Mouse (Mus musculus) retina, postnatal 1 day (tissue): ENCODE measurements around the gene Pfkfb2.

ENCODE experiments used
- DNase-seq: peaks from one replicate; pipeline ENCODE4 v3.0.0-alpha.2; 2012

Gene Pfkfb2

DNA sequence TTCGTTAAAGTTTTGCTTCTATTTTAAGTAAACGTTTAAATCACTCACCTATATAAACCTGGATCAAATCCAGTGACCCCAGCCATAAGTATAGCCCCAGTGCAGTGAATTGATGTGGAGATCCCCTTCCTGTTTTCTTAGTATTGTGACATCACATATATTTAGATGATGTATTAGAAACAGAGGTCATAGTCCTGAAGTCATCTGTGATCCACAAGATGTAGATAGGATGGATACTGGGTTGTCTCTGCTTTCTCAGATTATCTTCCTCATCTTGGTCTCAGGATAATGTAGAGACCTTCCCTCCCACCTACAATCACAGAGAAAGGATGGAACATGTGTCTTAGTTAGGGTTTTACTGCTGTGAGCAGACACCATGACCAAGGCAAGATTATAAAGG, at the start of gene Pfkfb2:
Gene Pfkfb2, minus strand, starts transcription at position 101 of the 400 bp plus-strand sequence.
- DNase-seq, result no peak

DNA sequence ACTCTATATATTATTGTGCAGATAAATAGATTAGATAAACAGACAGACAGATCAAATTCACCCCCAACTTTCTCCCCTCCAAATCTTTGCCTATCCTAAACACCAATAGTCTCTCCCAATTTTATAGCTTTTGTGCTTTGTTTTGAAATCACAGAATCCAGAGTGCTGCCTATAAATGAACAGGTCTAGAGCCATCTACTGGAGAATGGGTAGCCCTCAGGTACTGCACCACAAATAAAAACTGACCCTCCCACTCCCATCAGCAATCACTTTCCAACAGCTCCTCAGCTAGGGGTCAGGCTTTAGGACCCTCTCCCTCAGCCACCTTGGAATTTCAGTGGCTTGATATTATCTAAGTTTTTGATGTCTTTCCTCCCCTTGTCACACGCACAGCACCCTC, 47.6 kb upstream of the Pfkfb2 start:
- no peak for DNase-seq

DNA sequence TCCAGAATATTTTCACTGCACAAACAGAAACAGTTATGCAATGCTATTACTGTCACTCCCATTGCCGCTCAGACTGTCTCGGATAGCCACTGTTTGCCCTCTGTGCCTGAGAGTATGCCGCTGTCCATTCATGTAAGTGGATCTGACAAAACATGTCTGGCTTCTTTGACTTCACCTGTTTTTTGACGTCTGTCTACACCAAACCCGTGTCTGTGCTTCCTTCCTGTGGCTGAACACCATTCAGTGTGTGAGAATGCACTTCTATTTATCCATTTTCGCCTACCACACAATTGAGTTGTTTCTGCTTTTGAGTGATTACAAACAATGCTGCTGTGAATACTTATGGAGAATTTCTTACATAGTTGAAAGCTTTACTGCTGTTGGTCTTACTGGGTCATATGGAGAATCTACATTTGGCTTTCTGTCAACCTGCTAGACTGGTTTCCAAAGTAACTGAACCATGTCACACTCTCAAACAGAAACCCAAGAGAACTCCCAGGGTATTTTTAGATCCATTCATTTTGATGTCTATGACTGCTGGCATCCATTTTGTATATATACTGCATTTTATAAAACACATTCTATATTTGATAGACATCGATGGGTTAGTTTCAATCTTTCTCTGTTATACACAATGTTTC, 46.8 kb upstream of the Pfkfb2 start:
- no peak for DNase-seq

DNA sequence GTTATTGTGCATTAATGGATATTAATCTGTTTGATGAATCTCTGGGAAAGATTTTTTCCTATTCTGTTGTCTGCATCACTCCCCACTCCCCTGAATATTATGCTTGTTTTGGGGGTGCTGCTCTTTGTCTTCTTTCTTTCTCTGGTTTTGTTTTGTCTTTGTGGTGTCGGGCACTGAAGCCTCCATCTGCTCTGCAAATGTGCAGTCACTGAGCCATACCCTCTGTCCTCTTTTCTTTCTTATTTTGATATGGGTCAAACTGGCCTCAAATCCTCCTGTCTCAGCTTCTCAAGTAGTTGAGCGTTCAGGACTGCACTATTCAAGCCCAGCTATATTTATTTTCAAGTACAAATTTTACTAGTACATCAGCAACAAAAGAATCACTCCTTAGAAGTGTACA, 46.2 kb upstream of the Pfkfb2 start:
- DNase-seq, result no peak

DNA sequence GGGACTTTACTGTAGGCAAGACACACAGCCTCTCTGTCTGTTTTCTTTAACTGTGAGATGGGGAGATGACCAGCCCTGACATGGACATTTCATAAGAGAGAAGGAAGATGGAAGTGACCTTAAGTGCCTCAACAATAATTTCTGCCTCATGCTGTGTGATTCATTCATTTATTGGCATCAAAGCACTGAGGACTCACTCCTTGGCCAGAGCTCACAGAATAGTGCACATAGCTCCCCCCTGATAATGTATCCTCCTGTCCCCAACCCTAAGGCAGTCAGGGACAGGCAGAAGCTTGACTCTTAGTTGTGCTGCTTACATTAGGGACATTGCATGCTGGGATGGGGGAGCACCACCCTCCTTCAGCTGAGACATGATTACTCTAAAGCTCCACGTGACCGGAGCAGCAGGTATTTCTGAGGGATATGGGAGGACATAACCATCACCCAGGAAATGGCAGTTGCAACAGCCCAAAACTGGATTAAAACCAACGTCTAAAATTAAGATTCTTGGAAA, 42.0 kb upstream of the Pfkfb2 start:
- no peak for DNase-seq

DNA sequence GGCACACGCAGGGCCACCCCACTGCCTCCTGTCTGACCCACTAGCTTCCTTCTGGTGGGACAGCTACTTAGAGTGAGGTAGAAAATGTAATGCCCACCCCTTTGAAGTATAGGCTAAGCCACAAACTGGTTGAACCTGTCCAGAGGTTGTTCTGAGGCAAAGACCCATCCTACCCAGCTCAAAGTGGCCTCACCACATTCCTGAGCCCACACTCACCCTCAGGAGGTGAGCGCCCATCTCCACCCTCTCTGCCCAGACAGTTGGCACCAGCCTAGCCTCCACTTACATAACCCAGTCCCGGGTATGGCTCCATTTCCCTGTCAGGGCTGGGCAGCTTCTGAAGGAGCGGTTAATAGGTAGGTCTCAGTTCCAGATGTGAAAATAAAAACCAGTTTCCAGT, 41.4 kb upstream of the Pfkfb2 start:
- no peak for DNase-seq

DNA sequence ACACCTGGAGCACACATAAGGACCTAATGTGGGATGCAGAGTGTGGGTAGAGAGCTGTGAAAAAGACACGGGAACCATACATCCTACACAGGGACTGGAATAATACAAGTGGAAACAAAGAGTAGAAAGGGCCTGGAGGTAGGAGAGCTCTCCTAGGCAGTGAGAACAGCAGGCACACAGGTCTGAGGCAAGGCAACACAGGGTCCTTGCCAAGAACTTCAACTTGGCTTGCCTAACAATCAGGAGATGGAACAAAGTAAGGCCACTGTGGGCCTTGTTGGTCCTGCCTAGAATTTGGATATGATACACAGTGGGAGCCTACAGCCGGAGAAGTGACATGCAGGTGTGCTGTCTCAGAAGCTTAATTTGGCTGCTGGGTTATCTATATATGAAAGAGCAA, 40.9 kb upstream of the Pfkfb2 start:
- DNase-seq, result no peak

DNA sequence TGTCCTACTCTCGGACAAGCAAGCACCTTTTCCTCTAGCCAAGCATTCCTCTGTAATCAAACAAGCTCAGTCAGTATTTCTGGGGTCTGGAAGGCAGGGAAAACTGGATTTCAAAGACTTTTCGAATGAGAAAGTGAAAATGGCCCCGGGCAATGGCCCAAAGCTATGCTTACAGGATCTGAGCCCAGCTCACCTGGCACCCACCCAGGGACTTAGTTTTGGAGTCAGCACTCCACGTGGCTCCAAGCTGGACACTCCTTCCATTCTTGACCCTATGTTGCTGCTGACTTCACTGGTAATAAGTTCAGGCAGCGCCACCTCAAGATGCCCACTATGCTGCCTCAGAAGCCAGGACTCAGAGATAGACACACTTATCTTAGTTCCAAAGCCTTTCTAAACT, 38.0 kb upstream of the Pfkfb2 start:
- DNase-seq, result no peak

DNA sequence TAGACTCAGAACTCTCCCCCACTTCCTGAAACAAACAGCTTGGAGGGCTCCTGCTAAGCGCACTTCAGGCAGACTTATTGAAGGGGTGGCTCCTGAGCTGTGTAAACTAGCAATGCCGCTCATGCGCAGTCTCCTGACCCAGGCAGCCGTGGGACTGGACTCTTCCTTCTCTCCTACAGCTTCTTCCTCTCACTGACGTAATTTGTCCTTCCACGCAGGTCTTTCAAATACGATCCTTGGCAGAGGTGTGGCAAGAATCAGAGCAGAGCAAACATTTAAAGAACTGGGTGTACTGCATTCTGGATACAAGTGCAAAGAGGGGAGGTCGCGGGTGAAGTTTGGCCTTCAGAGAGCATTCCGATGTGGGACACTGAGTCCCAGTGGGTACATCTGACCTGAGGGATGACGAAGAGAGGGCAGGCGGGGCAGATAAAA, 35.0 kb upstream of the Pfkfb2 start:
- DNase-seq, result no peak

DNA sequence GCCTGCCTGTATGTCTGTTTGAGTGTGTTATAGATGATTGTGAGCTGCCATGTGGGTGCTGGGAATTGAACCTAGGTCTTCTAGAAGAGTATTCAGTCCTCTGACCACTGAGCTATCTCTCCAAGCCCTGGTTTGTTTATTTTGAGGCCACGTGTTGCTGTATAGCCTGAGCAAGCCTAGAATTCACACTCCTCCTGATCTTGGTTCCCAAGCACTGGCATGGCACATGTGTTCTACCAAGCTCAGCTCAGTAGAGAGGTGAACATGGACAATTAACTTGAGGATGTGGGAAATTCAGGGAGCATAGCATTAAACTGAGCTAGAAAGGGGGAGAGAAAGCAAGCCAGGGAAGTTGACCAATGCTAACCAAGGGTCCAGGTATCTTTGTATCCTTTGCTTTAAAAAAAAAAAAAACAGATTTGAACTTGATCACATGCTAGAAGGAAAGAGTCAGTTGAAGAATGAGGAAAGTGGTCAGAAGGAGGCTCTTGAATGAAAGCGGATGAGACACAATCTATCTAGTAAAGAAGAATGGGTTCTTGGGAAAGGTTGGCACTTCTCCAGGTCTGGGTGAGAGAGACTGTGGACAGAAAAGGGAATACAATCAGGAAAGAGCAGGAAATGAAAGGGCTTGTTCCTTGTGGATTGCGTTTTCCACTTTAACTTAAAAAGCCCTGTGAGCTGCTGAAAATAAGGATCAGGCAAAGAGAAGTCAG, 33.1 kb upstream of the Pfkfb2 start:
- no peak for DNase-seq

DNA sequence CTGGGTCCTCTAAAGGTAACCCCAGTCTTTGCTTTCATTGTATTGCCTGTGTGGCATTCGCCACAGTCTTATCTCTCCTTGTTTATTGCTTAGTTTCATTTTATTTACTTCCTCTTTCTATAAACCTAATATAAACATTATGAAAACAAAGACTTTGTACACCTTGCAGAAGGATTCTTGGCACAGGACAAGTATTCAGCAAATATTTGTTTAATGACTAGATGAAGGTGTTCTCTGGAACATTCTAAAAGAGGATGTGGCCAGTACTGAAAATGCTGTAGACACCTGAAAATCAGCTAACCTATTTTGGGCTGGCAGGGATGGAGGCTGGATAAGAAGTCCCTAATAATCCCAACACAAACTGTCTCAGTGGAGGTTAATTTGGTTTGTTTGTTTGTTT, 32.5 kb upstream of the Pfkfb2 start:
- no peak for DNase-seq

DNA sequence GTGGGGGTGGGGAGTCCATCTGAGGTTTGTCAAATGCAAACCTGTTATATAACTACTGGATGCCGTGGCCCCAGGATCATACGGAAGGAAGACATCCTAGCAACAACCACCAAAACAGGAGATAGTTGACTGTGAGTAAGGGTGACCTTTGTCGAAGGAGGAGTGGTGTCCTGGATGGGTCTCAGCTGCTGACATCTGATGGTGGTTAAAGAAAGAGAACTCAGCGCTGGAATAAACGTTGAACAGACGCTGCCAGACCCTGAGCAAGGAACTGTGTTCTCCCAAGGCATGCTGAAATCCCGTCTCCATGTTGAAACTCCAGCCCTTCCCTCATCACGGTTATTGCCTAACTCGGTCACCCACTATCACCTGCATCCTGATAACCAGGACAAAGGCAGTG, 30.6 kb upstream of the Pfkfb2 start:
- DNase-seq, result no peak

DNA sequence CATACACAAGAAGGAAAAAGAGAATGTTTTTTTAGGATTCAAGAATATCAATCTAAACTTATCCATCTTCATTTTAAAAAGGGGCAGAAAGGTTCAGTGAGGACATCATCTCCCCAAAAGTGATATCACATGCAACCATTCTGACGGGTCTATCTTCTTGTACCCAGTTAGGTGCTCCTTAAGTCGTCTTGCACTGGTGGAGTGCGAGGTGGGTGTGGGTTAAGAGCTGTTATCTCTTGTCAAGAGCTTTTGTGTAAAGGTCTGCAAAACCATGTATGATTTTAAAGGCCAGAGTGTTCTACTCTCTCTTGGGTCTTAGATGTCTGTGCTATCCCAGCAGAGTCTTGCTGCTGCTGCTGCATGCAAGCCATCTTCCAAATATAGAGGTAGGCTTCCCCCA, 17.8 kb upstream of the Pfkfb2 start:
- no peak for DNase-seq

DNA sequence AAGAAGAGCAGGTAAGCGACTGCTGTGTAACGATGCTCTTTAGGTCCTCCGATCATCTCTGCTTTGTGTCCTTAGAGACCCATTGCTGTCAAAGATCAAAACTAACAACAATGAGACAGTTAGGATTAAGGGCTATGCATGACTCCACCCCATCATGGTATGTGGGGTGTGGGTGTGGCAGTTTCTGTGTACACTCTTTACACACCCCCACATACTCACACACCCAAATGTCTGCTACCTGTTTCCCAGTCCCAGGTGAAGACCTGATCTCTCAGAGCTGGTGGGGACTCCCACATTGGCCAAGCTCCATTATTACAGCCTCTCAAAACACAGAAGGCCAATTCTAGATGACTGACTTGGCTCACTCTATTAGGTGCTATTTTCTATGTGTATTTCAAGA, 16.5 kb upstream of the Pfkfb2 start:
- DNase-seq, result no peak

DNA sequence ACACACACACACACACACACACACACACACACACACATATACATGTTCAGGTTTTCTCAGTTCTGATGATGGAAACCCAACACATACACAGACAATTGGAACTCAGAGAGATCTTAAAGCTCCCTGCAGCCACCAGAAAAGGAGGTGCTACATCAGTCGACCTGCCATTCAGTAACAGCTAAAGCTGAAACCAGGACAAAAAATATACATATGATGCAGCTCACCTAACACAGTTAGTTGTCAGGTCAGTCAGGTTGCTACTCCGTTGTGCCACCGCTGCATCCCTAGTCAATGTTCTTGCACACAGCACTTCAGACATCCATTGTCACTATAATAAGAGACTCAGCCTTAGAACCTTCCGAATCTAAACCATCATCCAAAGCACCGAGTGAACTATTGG, 15.9 kb upstream of the Pfkfb2 start:
- DNase-seq, result no peak

DNA sequence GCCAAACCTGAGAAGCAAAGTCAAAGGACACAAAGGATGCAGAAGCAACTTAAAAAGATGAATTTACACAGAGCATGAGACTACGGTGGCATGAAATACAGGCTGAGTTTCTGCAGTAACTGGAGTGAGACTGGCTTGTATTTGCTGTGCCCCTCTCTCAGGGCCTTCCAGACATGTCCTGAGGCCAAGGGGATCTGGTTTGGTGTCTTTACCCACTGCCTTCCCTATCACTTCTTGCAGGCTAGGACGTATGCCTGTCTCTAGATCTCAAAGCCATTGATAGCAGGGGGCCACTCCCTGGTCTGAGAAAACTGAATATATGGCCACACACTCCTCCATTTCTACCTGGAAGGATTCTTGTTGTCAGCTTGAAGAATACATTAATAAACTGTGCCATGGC, 15.2 kb upstream of the Pfkfb2 start:
- no peak for DNase-seq

DNA sequence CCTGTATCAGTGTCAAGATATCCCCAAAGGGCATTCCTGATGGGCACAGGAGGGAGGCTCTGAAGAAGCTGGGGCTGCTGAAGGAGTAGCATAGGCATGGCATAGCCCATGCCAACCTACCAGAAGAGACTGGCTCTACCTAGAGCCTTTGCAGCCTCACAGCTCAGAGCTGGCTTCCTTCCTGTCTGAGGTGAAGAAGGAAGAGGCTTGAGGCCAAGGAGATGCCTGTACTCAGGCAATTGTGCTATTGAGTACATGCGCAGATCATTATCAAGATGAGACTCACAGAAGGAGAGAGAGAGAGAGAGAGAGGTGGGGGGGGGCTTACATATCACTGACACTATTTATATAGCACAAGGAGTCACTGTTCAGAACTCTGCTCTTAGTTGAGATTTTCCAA, 14.7 kb upstream of the Pfkfb2 start:
- DNase-seq, result no peak

DNA sequence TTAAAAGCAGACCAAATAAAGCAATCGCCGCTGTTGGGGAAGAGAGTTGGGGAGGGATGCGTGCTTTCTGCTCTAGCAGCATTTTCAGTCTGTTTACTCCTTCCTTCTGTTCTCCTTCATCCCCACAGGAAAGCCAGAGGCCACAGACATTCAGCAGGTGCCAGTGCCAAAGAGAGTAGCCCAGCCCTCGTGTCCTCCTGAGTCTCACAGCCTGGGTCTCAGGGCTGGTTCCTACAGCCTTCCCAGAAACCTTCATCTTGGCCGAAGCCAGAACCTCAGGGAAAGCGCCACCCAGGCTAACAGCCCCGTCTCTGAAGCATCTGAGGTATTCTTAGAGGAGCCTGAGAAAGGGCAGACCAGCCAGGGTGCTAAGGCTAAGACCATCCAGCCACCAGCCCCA, 13.1 kb upstream of the Pfkfb2 start:
- no peak for DNase-seq

DNA sequence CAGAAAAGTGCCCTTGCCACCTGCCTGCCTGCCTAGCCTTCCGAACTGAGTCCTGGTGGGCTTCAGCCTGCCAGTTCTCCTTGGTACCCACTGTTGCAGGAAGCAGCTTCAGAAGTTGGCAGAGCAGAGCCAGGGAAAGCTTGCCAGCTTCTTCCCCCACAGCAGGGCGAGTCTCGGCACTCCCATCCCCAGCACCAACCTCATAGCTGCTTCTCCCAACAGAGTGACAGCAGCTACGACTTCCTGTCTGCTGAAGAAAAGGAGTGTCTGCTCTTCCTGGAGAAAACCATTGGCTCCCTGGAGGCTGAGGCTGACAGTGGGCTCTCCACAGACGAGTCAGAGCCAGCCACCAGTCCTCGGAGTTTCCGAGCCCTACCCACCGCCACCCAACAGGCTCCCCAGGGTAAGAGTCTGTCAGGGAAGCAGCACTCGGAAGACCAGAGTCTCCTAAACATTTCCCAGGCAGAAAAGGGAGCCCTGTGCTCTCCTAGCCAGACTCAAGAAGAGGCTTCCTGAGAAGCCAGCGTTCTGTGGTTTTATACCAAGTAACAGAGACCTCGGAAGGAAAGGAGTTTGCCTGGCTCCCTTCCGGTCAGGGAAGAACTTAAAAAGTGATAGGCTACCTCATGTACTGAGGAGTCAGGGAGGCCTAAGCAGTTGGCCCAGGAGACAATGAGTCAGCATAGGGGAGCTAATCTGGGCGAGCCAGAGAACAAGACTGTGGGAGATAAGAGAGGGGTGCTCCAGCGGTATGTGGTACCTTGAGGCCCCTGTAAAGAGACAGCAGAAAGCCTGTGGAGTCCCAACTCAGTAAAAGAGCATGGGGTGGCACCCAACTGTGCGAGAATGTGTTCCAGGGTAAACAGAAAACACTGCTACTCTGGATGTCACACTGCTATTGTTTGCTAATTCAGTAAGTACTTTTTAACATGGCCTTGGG, 12.0 kb upstream of the Pfkfb2 start:
- DNase-seq, result no peak

DNA sequence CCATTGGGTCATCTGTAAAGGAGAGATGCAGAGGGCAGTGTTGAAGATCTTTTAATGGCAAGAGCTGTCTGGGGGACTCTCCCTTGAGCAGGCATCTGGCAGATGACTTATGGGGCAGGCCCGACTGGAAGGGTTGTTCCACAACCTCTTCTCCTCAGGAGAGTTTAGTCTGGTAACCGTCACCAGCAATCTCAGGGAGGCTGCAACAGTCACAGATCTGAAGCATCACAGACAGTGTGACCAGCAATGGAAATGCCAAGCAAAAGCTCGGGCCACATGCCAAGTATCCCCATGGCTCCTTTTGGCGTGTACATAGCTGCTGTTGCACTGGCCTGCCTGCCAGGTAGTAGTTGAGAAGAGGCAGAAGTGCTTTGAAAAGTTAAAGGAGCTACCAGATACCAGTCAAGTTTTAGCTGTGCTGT, 11.2 kb upstream of the Pfkfb2 start:
- no peak for DNase-seq

DNA sequence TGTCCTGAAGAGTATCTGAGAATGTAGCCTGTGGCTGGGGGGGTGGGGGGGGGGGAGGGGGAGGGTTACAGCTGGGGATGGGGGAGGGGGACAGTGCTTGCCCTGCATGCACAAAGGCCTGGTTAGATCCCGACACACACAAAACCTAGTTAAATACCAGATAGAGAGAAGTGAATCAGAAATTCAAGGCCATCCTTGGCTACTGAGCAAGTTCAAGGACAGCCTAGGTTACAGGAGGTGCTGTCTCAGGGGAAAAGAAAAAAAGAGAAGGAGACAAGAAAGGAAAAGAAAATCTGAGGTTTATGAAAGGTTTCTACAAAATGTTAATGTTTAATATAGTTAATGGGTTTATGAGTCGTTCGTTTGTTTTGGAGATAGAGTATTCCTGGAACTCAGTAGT, 10.6 kb upstream of the Pfkfb2 start:
- no peak for DNase-seq

DNA sequence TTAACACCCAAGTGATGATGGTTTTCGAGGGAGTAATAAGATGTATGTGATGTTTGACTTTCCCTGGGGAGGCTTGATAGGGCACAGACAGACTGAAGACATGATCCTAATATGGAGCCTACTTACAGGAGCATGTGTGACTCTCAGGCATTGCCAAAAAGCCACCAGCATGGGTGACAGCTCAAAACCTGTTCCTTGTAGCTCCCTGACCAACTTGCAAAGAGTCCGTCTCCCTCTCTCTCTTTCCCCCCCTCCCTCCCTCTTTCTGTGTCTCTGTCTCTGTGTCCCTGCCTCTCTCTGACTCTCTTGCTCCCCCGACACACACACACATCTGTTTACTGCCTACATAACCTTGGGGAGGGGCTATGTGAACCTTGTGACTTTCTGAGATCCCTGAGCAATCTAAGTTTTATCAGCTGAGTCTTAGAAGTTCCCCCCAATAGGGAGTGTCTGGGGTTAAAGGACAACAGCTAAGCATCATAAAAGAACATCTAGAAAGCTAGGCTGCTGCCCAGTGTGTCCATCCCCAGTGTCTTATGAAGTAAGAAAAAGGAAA, 9.6 kb upstream of the Pfkfb2 start:
- no peak for DNase-seq

DNA sequence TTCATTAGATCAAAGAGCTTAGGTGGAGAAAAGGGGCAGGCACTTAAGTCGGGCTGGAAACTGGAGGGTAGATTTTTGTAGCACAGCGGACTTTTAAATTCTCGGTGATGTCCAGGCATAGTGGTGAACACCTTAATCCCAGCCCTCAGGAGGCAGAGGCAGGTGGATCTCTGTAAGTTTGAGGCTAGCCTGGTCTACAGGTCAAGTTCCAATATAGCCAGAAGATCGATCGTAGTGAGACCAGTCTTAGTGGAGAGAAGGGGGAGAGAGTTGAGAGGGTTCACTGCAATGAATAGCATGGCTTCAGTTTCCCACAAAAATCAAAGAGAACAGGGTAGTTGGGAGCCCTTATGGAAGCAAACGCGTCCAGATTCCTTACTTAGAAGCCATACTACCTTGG, 8.9 kb upstream of the Pfkfb2 start:
- DNase-seq, result no peak
